Mouse (Mus musculus) forebrain, embryonic 12.5 days (tissue): ENCODE data around the gene Klk1. TPM values are rescaled to one million over a fixed set of nuclear protein-coding genes. Genes with fewer than 3 reads are reported as not detected.
"Not testable (repeated sequence)": the region's sequence is repeated elsewhere in the genome, so short reads cannot be mapped to it uniquely, and the experiment has no call there.

Experiments used
- ATAC-seq: fragments of 200-750 bp; cut with Nextera tagmentation; 2 replicates; pipeline ENCODE4 v1.8.0; 2017; ENCODE audit warnings: moderate TSS enrichment; ENCODE audit not compliant: low FRiP score
- H3K27ac ChIP-seq: fragments of 300-500 bp; sonication (generic); 2 replicates; pipeline ENCODE4 v1.5.1; 2016; ENCODE audit warnings: mild to moderate bottlenecking
- H3K27me3 ChIP-seq: fragments of 300-500 bp; sonication (generic); 2 replicates; pipeline ENCODE4 v1.6.1; 2016; ENCODE audit warnings: mild to moderate bottlenecking
- H3K36me3 ChIP-seq: fragments of 300-500 bp; sonication (generic); replicated peaks from 2 replicates; pipeline ENCODE4 v1.6.1; 2016; ENCODE audit warnings: mild to moderate bottlenecking
- H3K4me1 ChIP-seq: fragments of 300-500 bp; sonication (generic); 2 replicates; pipeline ENCODE4 v1.6.1; 2016
- H3K4me2 ChIP-seq: fragments of 300-500 bp; sonication (generic); 2 replicates; pipeline ENCODE4 v1.6.1; 2016; ENCODE audit warnings: mild to moderate bottlenecking, moderate library complexity
- H3K4me3 ChIP-seq: fragments of 300-500 bp; sonication (generic); replicated peaks from 2 replicates; pipeline ENCODE4 v1.5.1; 2016; ENCODE audit warnings: mild to moderate bottlenecking
- H3K9ac ChIP-seq: fragments of 300-500 bp; sonication (generic); 2 replicates; pipeline ENCODE4 v1.6.1; 2016; ENCODE audit warnings: mild to moderate bottlenecking
- H3K9me3 ChIP-seq: fragments of 300-500 bp; sonication (generic); 2 replicates; pipeline ENCODE4 v1.6.1; 2016
- WGBS: fragments of 180-500 bp; shearing (Covaris S2); methylation state at CpG from one replicate; pipeline ENCODE4 v1.1.7; 2016; 5-methylcytosine and 5-hydroxymethylcytosine counted together
- polyA plus RNA-seq: library from polyadenylated mRNA; unstranded; fragments of >200 nt; fragmentation: Nextera tagmentation; extraction: Ambion mirVana; gene quantifications from 2 replicates; pipeline ENCODE4 v1.2.1, GENCODE M21; 2016

The Klk1 gene
- polyA plus RNA-seq: not detected in 2 replicates

- H3K9ac ChIP-seq: no peak within 1 kb of the TSS
Observed at GRCm38 (mm10) chr7:44225076-44225475, at the start of gene Klk1. TSS of gene Klk1 (plus strand) at chr7:44225360.

GRCm38 (mm10) chr7:44179299-44180045 lies 45.7 kb upstream of the Klk1 start:
- H3K9me3 ChIP-seq: no peaks in the 10 kb centered on the region; the same call in 1 of the 2 replicates
- WGBS: 27% methylated on average over 9 of the region's 9 CpGs
- H3K9ac ChIP-seq: no peak overlapping the region
- H3K4me1 ChIP-seq: no peaks in the 10 kb centered on the region
- no peaks in the 10 kb centered on the region for H3K27me3 ChIP-seq
- no peak overlapping the region for H3K27ac ChIP-seq
- H3K4me2 ChIP-seq: no peak overlapping the region
- no peaks in the 10 kb centered on the region for H3K36me3 ChIP-seq
- no peak for ATAC-seq
- no peak overlapping the region for H3K4me3 ChIP-seq

More at GRCm38 (mm10) chr7:44225076-44225475, at the start of gene Klk1:
- Histone ChIP-seq H3K4me3 (no peak within 1 kb of the TSS), H3K27me3 (0 out of 2 replicates have a peak, but pooled peaks cover 3% of the 10 kb centered on the region), H3K4me1 (no peaks in the 10 kb centered on the region), H3K27ac (no peak within 1 kb of the TSS), H3K36me3 (no peaks in the 10 kb centered on the region), H3K4me2 (no peak within 1 kb of the TSS), H3K9me3 (no peaks in the 10 kb centered on the region)
- 42% methylated on average over 1 of the region's 1 CpGs for WGBS
- ATAC-seq: no peak

- not testable (repeated sequence) for H3K9ac ChIP-seq, H3K9me3 ChIP-seq, H3K27ac ChIP-seq, H3K4me3 ChIP-seq, H3K36me3 ChIP-seq, ATAC-seq, H3K27me3 ChIP-seq, H3K4me1 ChIP-seq, H3K4me2 ChIP-seq
- WGBS: 70% methylated on average over 8 of the region's 8 CpGs
Observed at GRCm38 (mm10) chr7:44186516-44186915, 38.6 kb upstream of the Klk1 start.

GRCm38 (mm10) chr7:44187936-44188335 lies 37.2 kb upstream of the Klk1 start, which contains the start of gene Klk1b24:
TSS of gene Klk1b24 (plus strand) at chr7:44188236.
- not testable (repeated sequence) for H3K4me3 ChIP-seq, H3K27me3 ChIP-seq, ATAC-seq, H3K4me1 ChIP-seq, H3K27ac ChIP-seq, H3K36me3 ChIP-seq, H3K9ac ChIP-seq, H3K9me3 ChIP-seq, H3K4me2 ChIP-seq

GRCm38 (mm10) chr7:44193466-44193865 lies 31.7 kb upstream of the Klk1 start:
- H3K27me3 ChIP-seq, H3K27ac ChIP-seq, H3K36me3 ChIP-seq, H3K4me1 ChIP-seq, H3K9me3 ChIP-seq, H3K4me3 ChIP-seq, ATAC-seq, H3K9ac ChIP-seq, H3K4me2 ChIP-seq: not testable (repeated sequence)
- 86% methylated on average over 1 of the region's 1 CpGs for WGBS

- Histone ChIP-seq H3K27me3 (no peaks in the 10 kb centered on the region), H3K4me3 (no peak within 1 kb of the TSS), H3K9ac (no peak within 1 kb of the TSS), H3K36me3 (no peaks in the 10 kb centered on the region), H3K9me3 (no peaks in the 10 kb centered on the region), H3K4me1 (no peaks in the 10 kb centered on the region), H3K4me2 (no peak within 1 kb of the TSS), H3K27ac (no peak within 1 kb of the TSS)
- WGBS: 65% methylated on average over 3 of the region's 3 CpGs
- ATAC-seq: no peak
Observed at GRCm38 (mm10) chr7:44197891-44198290, 27.3 kb upstream of the Klk1 start, which contains the start of gene Klk1b3. TSS of gene Klk1b3 (plus strand) at chr7:44198191.

GRCm38 (mm10) chr7:44207135-44207534 lies 18.0 kb upstream of the Klk1 start, which contains the start of gene Klk1b4:
TSS of gene Klk1b4 (plus strand) at chr7:44207435.
- not testable (repeated sequence) for H3K36me3 ChIP-seq, ATAC-seq, H3K9me3 ChIP-seq, H3K27ac ChIP-seq, H3K4me2 ChIP-seq, H3K4me1 ChIP-seq, H3K4me3 ChIP-seq, H3K9ac ChIP-seq, H3K27me3 ChIP-seq
- WGBS: 56% methylated on average over 3 of the region's 3 CpGs

GRCm38 (mm10) chr7:44208307-44208706 lies 16.9 kb upstream of the Klk1 start:
- no peak for ATAC-seq
- Histone ChIP-seq H3K4me2 (no peak overlapping the region), H3K36me3 (no peaks in the 10 kb centered on the region), H3K27me3 (no peaks in the 10 kb centered on the region), H3K4me3 (no peak overlapping the region), H3K27ac (no peak overlapping the region), H3K9me3 (no peaks in the 10 kb centered on the region), H3K4me1 (no peaks in the 10 kb centered on the region), H3K9ac (no peak overlapping the region)
- WGBS: 90% methylated on average over 3 of the region's 3 CpGs

GRCm38 (mm10) chr7:44215645-44216044 lies 9.5 kb upstream of the Klk1 start, which contains the start of gene Klk1b5:
TSS of gene Klk1b5 (plus strand) at chr7:44215945.
- H3K4me1 ChIP-seq: no peaks in the 10 kb centered on the region
- no peak within 1 kb of the TSS for H3K9ac ChIP-seq
- H3K4me3 ChIP-seq: no peak within 1 kb of the TSS
- H3K4me2 ChIP-seq: no peak within 1 kb of the TSS
- H3K27me3 ChIP-seq: no peaks in the 10 kb centered on the region
- H3K27ac ChIP-seq: no peak within 1 kb of the TSS
- no peak for ATAC-seq
- no peaks in the 10 kb centered on the region for H3K36me3 ChIP-seq
- H3K9me3 ChIP-seq: no peaks in the 10 kb centered on the region
- 89% methylated on average over 1 of the region's 1 CpGs for WGBS

GRCm38 (mm10) chr7:44221601-44222000 lies 3.6 kb upstream of the Klk1 start:
- H3K27ac ChIP-seq, H3K27me3 ChIP-seq, ATAC-seq, H3K4me3 ChIP-seq, H3K36me3 ChIP-seq, H3K4me2 ChIP-seq, H3K9ac ChIP-seq, H3K9me3 ChIP-seq, H3K4me1 ChIP-seq: not testable (repeated sequence)
- WGBS: 79% methylated on average over 9 of the region's 10 CpGs

- H3K4me2 ChIP-seq, H3K9ac ChIP-seq, H3K36me3 ChIP-seq, H3K9me3 ChIP-seq, H3K4me3 ChIP-seq, H3K27me3 ChIP-seq, ATAC-seq, H3K27ac ChIP-seq, H3K4me1 ChIP-seq: not testable (repeated sequence)
- 81% methylated on average over 6 of the region's 6 CpGs for WGBS
Observed at GRCm38 (mm10) chr7:44222335-44222734, 2.8 kb upstream of the Klk1 start.

GRCm38 (mm10) chr7:44235909-44236308 lies 10.7 kb downstream of the Klk1 start, which contains the start of gene Gm36864:
TSS of gene Gm36864 (plus strand) at chr7:44236177.
- Histone ChIP-seq H3K9ac (no peak within 1 kb of the TSS), H3K9me3 (no peaks in the 10 kb centered on the region), H3K27ac (no peak within 1 kb of the TSS), H3K27me3 (no peaks in the 10 kb centered on the region), H3K4me3 (no peak within 1 kb of the TSS), H3K4me2 (no peak within 1 kb of the TSS), H3K36me3 (no peaks in the 10 kb centered on the region), H3K4me1 (no peaks in the 10 kb centered on the region)
- no peak for ATAC-seq
- 84% methylated on average over 3 of the region's 3 CpGs for WGBS

- 59% methylated on average over 2 of the region's 2 CpGs for WGBS
- no peak overlapping the region for H3K4me3 ChIP-seq
Observed at GRCm38 (mm10) chr7:44239913-44240312, 14.8 kb downstream of the Klk1 start.

More at GRCm38 (mm10) chr7:44239913-44240312, 14.8 kb downstream of the Klk1 start:
- no peaks in the 10 kb centered on the region for H3K27me3 ChIP-seq
- H3K27ac ChIP-seq: no peak overlapping the region
- H3K9me3 ChIP-seq: no peaks in the 10 kb centered on the region
- no peak overlapping the region for H3K9ac ChIP-seq
- H3K4me2 ChIP-seq: no peak overlapping the region
- ATAC-seq: no peak
- H3K36me3 ChIP-seq: no peaks in the 10 kb centered on the region
- H3K4me1 ChIP-seq: no peaks in the 10 kb centered on the region
